Mouse (Mus musculus) kidney, embryonic 16.5 days (tissue): ENCODE results near the gene Ephb2. TPM values are rescaled to one million over a fixed set of nuclear protein-coding genes. Genes with fewer than 3 reads are reported as not detected.
A peak's percentile ranks its signal among the peaks of the same experiment; 100 is the strongest.

Experiments
- ATAC-seq: fragments of 200-750 bp; cut with Nextera tagmentation; 2 replicates; pipeline ENCODE4 v1.8.0; 2017; ENCODE audit warnings: moderate TSS enrichment; ENCODE audit not compliant: low FRiP score, low TSS enrichment
- H3K27ac ChIP-seq: fragments of 300-500 bp; sonication (generic); 2 replicates; pipeline ENCODE4 v1.5.1; 2014; ENCODE audit warnings: low read length
- H3K27me3 ChIP-seq: fragments of 300-500 bp; sonication (generic); 2 replicates; pipeline ENCODE4 v1.6.1; 2014; ENCODE audit warnings: low read length, control low read depth, mixed read lengths; ENCODE audit not compliant: insufficient read depth
- H3K36me3 ChIP-seq: fragments of 300-500 bp; sonication (generic); 2 replicates; pipeline ENCODE4 v1.6.1; 2014; ENCODE audit warnings: low read length, control low read depth, mixed read lengths; ENCODE audit not compliant: insufficient read depth
- H3K4me1 ChIP-seq: fragments of 300-500 bp; sonication (generic); 2 replicates; pipeline ENCODE4 v1.6.1; 2014; ENCODE audit warnings: low read length, control low read depth, mixed read lengths; ENCODE audit not compliant: insufficient read depth
- H3K4me2 ChIP-seq: fragments of 300-500 bp; sonication (generic); replicated peaks from 2 replicates; pipeline ENCODE4 v1.6.1; 2014; ENCODE audit warnings: low read depth, low read length
- H3K4me3 ChIP-seq: fragments of 300-500 bp; sonication (generic); 2 replicates; pipeline ENCODE4 v1.5.1; 2014; ENCODE audit warnings: mild to moderate bottlenecking, low read length
- H3K9ac ChIP-seq: fragments of 300-500 bp; sonication (generic); replicated peaks from 2 replicates; pipeline ENCODE4 v1.6.1; 2014; ENCODE audit warnings: low read length
- H3K9me3 ChIP-seq: fragments of 300-500 bp; sonication (generic); 2 replicates; pipeline ENCODE4 v1.6.1; 2016; ENCODE audit warnings: low read length, control low read depth
- WGBS: fragments of 180-500 bp; shearing (Covaris S2); extraction: QIAGEN DNeasy Blood & Tissue Kit; methylation state at CpG from one replicate; pipeline ENCODE4 v1.1.7; 2014; 5-methylcytosine and 5-hydroxymethylcytosine counted together
- polyA plus RNA-seq: library from polyadenylated mRNA; unstranded; fragments of >200 nt; fragmentation: Nextera tagmentation; extraction: Ambion mirVana; gene quantifications from 2 replicates; pipeline ENCODE4 v1.2.1, GENCODE M21; 2015

Ephb2 gene
- polyA plus RNA-seq, 1 experiment from 2014 or later, result 3.6 TPM

DNA sequence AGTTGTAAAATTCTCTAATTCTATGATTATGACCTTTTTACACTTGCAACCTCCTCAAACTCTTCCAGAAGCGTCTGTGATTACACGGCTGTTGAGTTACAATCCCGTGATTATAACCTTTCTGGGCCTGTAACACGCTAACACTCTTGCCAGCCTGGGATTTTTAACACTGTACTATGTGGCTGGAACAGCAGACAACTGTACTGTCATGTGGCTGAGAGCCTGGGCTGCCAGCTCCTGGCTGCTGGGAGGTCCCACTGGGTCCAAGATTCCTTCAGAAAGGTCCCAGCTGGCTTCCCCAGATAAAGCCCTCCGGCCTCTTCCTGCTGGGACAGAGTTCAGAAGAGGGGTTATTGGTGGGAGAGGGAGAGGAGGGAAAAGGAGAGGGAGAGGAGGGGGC, 104.0 kb downstream of the Ephb2 start:
- Histone ChIP-seq H3K36me3 (no peaks in the 10 kb centered on the region), H3K27ac (peak overlapping the region; percentile 76), H3K9me3 (no peaks in the 10 kb centered on the region), H3K4me1 (peaks cover 64% of the 10 kb centered on the region), H3K4me2 (no peak overlapping the region), H3K9ac (peak overlapping the region; percentile 44; the same call in 1 of the 2 replicates), H3K4me3 (no peak overlapping the region), H3K27me3 (no peaks in the 10 kb centered on the region)
- 56% methylated on average over 5 of the region's 5 CpGs for WGBS
- ATAC-seq, result no peak

DNA sequence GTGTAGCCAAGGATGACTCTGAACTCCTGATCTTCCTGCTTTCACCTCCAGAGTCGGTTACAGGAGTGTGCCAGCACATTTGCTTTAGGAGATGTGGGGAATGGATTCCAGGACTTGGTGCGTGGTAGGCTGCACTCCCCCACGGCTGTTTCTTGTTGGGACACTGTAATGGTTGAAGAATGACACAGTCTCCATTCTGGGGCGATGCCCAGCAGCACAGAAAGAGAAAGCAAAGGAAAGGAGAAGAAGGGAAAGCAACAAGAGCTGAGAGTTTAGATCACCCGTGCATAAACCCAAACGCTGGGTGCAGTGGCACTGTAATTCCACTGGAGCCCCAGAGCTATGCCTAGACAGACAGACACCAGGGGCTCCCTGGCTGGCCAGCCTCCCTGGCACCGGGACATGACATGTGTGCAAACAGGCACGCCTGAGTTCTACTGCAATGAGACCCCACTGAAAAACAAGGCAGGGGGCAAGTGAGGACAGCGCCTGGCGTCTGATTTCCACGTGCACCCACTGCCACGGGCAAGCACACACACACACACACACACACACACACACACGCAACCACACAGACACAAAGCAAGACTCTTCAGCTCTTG, 104.7 kb downstream of the Ephb2 start:
- no peak for ATAC-seq
- no peak overlapping the region for H3K4me3 ChIP-seq
- peaks cover 64% of the 10 kb centered on the region for H3K4me1 ChIP-seq
- H3K36me3 ChIP-seq, result no peaks in the 10 kb centered on the region
- H3K27ac ChIP-seq, result peak overlapping the region; percentile 76
- H3K4me2 ChIP-seq, result no peak overlapping the region
- H3K27me3 ChIP-seq, result no peaks in the 10 kb centered on the region
- no peaks in the 10 kb centered on the region for H3K9me3 ChIP-seq
- H3K9ac ChIP-seq, result no peak overlapping the region
- 58% methylated on average over 13 of the region's 13 CpGs for WGBS

- Histone ChIP-seq H3K9ac (no peak overlapping the region), H3K27ac (no peak overlapping the region; the same call in 1 of the 2 replicates), H3K36me3 (no peaks in the 10 kb centered on the region), H3K9me3 (no peaks in the 10 kb centered on the region), H3K4me3 (no peak overlapping the region), H3K4me1 (peaks cover 61% of the 10 kb centered on the region), H3K27me3 (no peaks in the 10 kb centered on the region), H3K4me2 (no peak overlapping the region)
- WGBS, result 76% methylated on average over 9 of the region's 9 CpGs
- no peak for ATAC-seq
Observed at GRCm38 (mm10) chr4:136730501-136730900, 105.3 kb downstream of the Ephb2 start.

- no peaks in the 10 kb centered on the region for H3K9me3 ChIP-seq
- no peak overlapping the region for H3K4me3 ChIP-seq
- peaks cover 66% of the 10 kb centered on the region for H3K4me1 ChIP-seq
- no peak overlapping the region for H3K9ac ChIP-seq
- ATAC-seq, result no peak
- no peaks in the 10 kb centered on the region for H3K27me3 ChIP-seq
- no peak overlapping the region for H3K4me2 ChIP-seq
- no peak overlapping the region for H3K27ac ChIP-seq
- 95% methylated on average over 2 of the region's 2 CpGs for WGBS
- no peaks in the 10 kb centered on the region for H3K36me3 ChIP-seq
Observed at GRCm38 (mm10) chr4:136729574-136729973, 106.2 kb downstream of the Ephb2 start.

DNA sequence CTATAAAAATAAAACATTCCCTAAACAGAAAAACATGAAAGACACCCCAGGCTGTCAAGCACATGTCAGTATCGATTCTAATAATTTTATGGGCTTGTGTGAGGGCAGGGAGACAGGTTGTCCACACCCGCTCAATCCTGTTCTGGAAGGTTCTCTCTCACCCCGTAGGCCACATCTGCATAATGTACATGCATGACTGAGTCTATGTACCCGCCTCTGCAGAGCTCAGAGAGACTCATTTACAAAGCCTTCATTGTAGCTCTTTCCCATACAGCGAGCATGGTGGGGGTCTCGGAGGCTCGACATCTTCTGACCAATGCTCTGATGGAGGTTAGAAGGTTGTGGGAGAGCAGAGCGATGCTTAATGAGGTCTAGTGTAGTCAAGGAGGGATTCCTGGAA, 108.8 kb downstream of the Ephb2 start:
- Histone ChIP-seq H3K4me2 (no peak overlapping the region), H3K36me3 (no peaks in the 10 kb centered on the region), H3K4me3 (no peak overlapping the region), H3K9ac (no peak overlapping the region), H3K27ac (peak overlapping the region; percentile 75), H3K9me3 (no peaks in the 10 kb centered on the region), H3K27me3 (no peaks in the 10 kb centered on the region), H3K4me1 (peaks cover 45% of the 10 kb centered on the region)
- whole genome bisulfite sequencing, result 55% methylated on average over 8 of the region's 8 CpGs
- peak; percentile 50; the same call in 1 of the 2 replicates for ATAC-seq

GRCm38 (mm10) chr4:136724731-136725130, 111.1 kb downstream of the Ephb2 start:
- Histone ChIP-seq H3K9ac (0 out of 2 replicates have a peak overlapping the region, but pooled peaks have one; percentile 38), H3K4me3 (no peak overlapping the region; the same call in 1 of the 2 replicates), H3K4me1 (peaks cover 33% of the 10 kb centered on the region), H3K9me3 (no peaks in the 10 kb centered on the region), H3K4me2 (peak overlapping the region; percentile 45), H3K27ac (peak overlapping the region; percentile 83), H3K27me3 (no peaks in the 10 kb centered on the region), H3K36me3 (no peaks in the 10 kb centered on the region)
- WGBS, result 24% methylated on average over 17 of the region's 17 CpGs
- ATAC-seq, result peak; percentile 76

GRCm38 (mm10) chr4:136722361-136723082, 113.3 kb downstream of the Ephb2 start:
- Histone ChIP-seq H3K4me3 (no peak overlapping the region), H3K36me3 (no peaks in the 10 kb centered on the region), H3K9ac (no peak overlapping the region), H3K27me3 (no peaks in the 10 kb centered on the region), H3K4me1 (peaks cover 30% of the 10 kb centered on the region), H3K9me3 (peaks cover 4% of the 10 kb centered on the region), H3K4me2 (no peak overlapping the region), H3K27ac (no peak overlapping the region)
- ATAC-seq, result no peak
- WGBS, result 61% methylated on average over 17 of the region's 17 CpGs

GRCm38 (mm10) chr4:136721937-136722336, 113.9 kb downstream of the Ephb2 start:
- WGBS, result 53% methylated on average over 3 of the region's 3 CpGs
- H3K4me1 ChIP-seq, result peaks cover 24% of the 10 kb centered on the region
- ATAC-seq, result no peak
- no peak overlapping the region for H3K4me2 ChIP-seq
- no peaks in the 10 kb centered on the region for H3K36me3 ChIP-seq
- no peak overlapping the region for H3K9ac ChIP-seq
- peaks cover 4% of the 10 kb centered on the region for H3K9me3 ChIP-seq
- H3K27ac ChIP-seq, result no peak overlapping the region
- no peak overlapping the region for H3K4me3 ChIP-seq
- no peaks in the 10 kb centered on the region for H3K27me3 ChIP-seq

- no peak for ATAC-seq
- peaks cover 12% of the 10 kb centered on the region; the same call in 1 of the 2 replicates for H3K4me1 ChIP-seq
- H3K36me3 ChIP-seq, result no peaks in the 10 kb centered on the region
- H3K9ac ChIP-seq, result no peak overlapping the region
- no peak overlapping the region for H3K4me3 ChIP-seq
- peaks cover 4% of the 10 kb centered on the region for H3K9me3 ChIP-seq
- H3K4me2 ChIP-seq, result no peak overlapping the region
- no peak overlapping the region for H3K27ac ChIP-seq
- H3K27me3 ChIP-seq, result no peaks in the 10 kb centered on the region
- WGBS, result 82% methylated on average over 9 of the region's 9 CpGs
Observed at GRCm38 (mm10) chr4:136720025-136720424, 115.8 kb downstream of the Ephb2 start.
